Mouse (Mus musculus): ENCODE measurements around the gene Idnk. TPM values are rescaled to one million over a fixed set of nuclear protein-coding genes. Genes with fewer than 3 reads are reported as not detected.

Idnk gene
- polyA plus RNA-seq, 1 experiment = 86.0 TPM

DNA sequence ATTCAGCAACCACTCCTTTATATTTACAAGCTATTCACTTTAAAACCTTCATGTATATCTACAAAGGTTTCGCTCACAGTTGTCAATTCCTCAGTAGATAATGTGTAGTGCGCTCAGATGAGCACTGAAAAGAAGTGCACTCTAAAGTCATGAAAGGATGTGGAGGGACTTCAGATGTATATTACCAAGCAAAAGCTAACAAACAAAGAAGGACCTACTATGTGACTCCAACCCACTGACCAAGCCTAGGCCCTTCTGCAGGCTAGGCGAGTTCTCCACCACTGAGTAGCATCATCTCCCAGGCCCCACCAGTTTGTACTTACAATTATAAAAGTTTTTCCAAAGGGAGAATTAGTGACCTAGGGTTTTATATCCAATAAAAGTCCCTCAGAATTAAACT is 46.8 kb downstream of the Idnk start:
- TF ChIP-seq CTCF (IDR thresholded peaks at IDR 0.05; ENCODE audit: control insufficient read depth, insufficient read depth, low read length) (no peak), POLR2A (IDR thresholded peaks at IDR 0.05; ENCODE audit: borderline replicate concordance, control insufficient read depth, low read depth, low read length) (no peak)
- no peaks in the 10 kb centered on the region; the same call in none of the 2 replicates for H3K4me1 ChIP-seq (ENCODE audit: control insufficient read depth, insufficient read depth, low read length)
- H3K4me3 ChIP-seq (replicated peaks; ENCODE audit: control insufficient read depth, low read depth, low read length) = no peak overlapping the region
- 94% methylated on average over 3 of the region's 3 CpGs for WGBS
- H3K27ac ChIP-seq (ENCODE audit: control insufficient read depth, insufficient read depth, low read depth, low read length, poor library complexity) = no peak overlapping the region

DNA sequence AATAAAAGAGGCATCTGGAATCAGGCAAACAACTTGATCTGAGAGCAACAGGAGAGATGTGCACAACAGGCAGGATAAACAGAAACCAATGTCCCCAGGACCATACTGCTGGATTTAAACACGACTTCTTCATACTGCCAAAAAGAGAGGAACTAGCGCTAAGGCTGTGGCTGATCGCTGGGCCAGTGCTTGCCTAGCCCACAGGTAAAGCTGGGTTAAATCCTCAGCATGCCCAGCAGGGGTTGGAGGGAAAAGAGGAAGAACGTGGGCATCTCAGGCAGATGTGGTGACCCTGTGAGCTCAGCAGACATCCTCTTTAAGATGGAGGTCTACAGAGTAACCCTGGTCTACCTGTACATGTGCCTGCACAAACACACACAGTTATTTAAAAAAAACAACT is 47.5 kb downstream of the Idnk start:
- Histone ChIP-seq H3K4me3 (replicated peaks; ENCODE audit: control insufficient read depth, low read depth, low read length) (no peak overlapping the region), H3K4me1 (ENCODE audit: control insufficient read depth, insufficient read depth, low read length) (no peaks in the 10 kb centered on the region; the same call in none of the 2 replicates), H3K27ac (ENCODE audit: control insufficient read depth, insufficient read depth, low read depth, low read length, poor library complexity) (no peak overlapping the region)
- TF ChIP-seq CTCF (IDR thresholded peaks at IDR 0.05; ENCODE audit: control insufficient read depth, insufficient read depth, low read length) (no peak), POLR2A (IDR thresholded peaks at IDR 0.05; ENCODE audit: borderline replicate concordance, control insufficient read depth, low read depth, low read length) (no peak)
- 8% methylated on average over 4 of the region's 4 CpGs for whole genome bisulfite sequencing

DNA sequence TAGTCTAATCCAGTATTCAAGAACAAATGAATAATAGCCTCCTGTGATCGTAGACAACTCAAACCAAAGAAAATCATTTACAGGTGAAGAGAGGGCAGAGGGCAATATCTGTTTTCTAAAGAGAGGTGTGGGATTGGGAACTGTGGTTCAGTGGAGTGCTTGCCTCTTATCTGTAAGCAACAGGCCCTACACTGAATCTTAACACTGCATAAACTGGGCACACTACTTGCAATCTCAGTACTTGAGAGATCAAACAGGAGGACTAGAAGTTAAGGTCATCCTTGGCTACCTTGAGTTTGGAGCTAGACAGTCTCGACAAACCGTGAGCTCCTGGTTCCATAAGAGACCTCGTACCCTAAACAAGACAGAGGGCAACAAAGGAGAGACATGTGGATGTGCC is 48.6 kb downstream of the Idnk start:
- no peak overlapping the region for H3K4me3 ChIP-seq (replicated peaks; ENCODE audit: control insufficient read depth, low read depth, low read length)
- H3K4me1 ChIP-seq (ENCODE audit: control insufficient read depth, insufficient read depth, low read length) = no peaks in the 10 kb centered on the region; the same call in none of the 2 replicates
- no peak for TF ChIP-seq POLR2A (IDR thresholded peaks at IDR 0.05; ENCODE audit: borderline replicate concordance, control insufficient read depth, low read depth, low read length)
- no peak for TF ChIP-seq CTCF (IDR thresholded peaks at IDR 0.05; ENCODE audit: control insufficient read depth, insufficient read depth, low read length)
- WGBS = 82% methylated on average over 4 of the region's 4 CpGs
- no peak overlapping the region for H3K27ac ChIP-seq (ENCODE audit: control insufficient read depth, insufficient read depth, low read depth, low read length, poor library complexity)

DNA sequence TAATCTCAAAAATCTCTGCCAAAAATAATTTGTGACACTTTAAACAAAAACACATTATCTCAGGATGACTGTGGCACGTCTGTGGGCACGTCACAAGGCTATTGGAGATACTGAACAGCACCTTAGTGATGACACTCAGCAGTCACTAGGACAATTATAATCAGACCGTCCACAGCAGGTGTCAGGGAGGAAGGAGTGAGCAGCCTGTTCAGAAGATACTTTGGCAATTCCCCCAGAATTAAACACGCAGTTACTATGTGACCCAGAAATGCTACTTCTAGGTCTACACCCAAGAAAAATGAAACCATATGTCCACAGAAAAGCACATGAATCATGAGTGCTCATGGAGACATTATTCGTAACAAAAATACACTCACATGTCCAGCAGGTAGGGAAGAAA is 53.0 kb downstream of the Idnk start:
- Histone ChIP-seq H3K27ac (ENCODE audit: control insufficient read depth, insufficient read depth, low read depth, low read length, poor library complexity) (no peak overlapping the region), H3K4me3 (replicated peaks; ENCODE audit: control insufficient read depth, low read depth, low read length) (no peak overlapping the region), H3K4me1 (ENCODE audit: control insufficient read depth, insufficient read depth, low read length) (no peaks in the 10 kb centered on the region; the same call in none of the 2 replicates)
- WGBS = 65% methylated on average over 5 of the region's 5 CpGs
- no peak for TF ChIP-seq CTCF (IDR thresholded peaks at IDR 0.05; ENCODE audit: control insufficient read depth, insufficient read depth, low read length)
- TF ChIP-seq POLR2A (IDR thresholded peaks at IDR 0.05; ENCODE audit: borderline replicate concordance, control insufficient read depth, low read depth, low read length) = no peak

DNA sequence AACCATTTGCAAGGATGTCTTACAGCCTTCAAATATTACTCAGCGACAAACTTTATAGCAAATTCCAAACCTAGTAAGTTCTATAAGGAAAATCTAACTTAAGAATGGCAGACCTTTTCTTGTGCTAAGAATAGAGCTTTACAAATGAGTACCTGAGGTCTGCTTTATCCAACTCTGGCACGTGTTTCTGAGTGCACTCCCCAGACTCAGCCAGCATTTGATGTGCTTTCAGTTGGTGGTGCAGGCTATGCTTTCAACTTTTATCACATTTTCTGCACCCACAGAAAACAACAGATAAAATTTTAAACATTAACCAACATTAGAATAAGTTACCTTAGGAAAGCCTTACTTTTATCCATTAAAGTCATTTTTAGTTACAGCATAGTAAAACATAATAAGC is 55.1 kb downstream of the Idnk start:
- 82% methylated on average over 2 of the region's 2 CpGs for WGBS
- TF ChIP-seq POLR2A (IDR thresholded peaks at IDR 0.05; ENCODE audit: borderline replicate concordance, control insufficient read depth, low read depth, low read length) = no peak
- TF ChIP-seq CTCF (IDR thresholded peaks at IDR 0.05; ENCODE audit: control insufficient read depth, insufficient read depth, low read length) = no peak
- Histone ChIP-seq H3K27ac (ENCODE audit: control insufficient read depth, insufficient read depth, low read depth, low read length, poor library complexity) (no peak overlapping the region), H3K4me3 (replicated peaks; ENCODE audit: control insufficient read depth, low read depth, low read length) (no peak overlapping the region), H3K4me1 (ENCODE audit: control insufficient read depth, insufficient read depth, low read length) (peaks cover 2% of the 10 kb centered on the region; the same call in 1 of the 2 replicates)

DNA sequence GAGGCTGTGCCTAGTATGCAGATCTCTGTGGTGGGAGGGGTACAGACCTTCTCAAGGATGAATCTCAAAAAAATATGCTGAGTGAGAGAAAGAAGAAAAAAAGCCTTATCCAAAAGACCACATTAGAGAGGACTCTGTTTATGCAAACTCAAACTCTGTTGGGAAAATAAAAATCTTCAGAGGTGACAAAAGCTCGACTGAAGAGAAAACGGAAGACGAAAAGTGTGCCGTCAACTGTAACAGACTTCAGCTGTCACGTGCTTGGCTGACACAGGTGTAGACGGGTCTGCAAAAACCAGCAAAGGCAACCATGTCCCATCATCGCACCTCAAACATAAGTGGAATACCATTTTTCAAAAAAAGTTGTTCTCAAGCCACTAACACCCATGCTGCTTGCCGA is 56.4 kb downstream of the Idnk start:
- no peak overlapping the region for H3K27ac ChIP-seq (ENCODE audit: control insufficient read depth, insufficient read depth, low read depth, low read length, poor library complexity)
- H3K4me3 ChIP-seq (replicated peaks; ENCODE audit: control insufficient read depth, low read depth, low read length) = no peak overlapping the region
- peaks cover 2% of the 10 kb centered on the region; the same call in 1 of the 2 replicates for H3K4me1 ChIP-seq (ENCODE audit: control insufficient read depth, insufficient read depth, low read length)
- TF ChIP-seq CTCF (IDR thresholded peaks at IDR 0.05; ENCODE audit: control insufficient read depth, insufficient read depth, low read length) (no peak), POLR2A (IDR thresholded peaks at IDR 0.05; ENCODE audit: borderline replicate concordance, control insufficient read depth, low read depth, low read length) (no peak)
- 73% methylated on average over 8 of the region's 8 CpGs for WGBS

Other genes starting within 250 kb of the Idnk start
- gene Spock1, start 249.3 kb upstream of the Idnk start, polyA plus RNA-seq (2011; ENCODE audit: insufficient read depth, insufficient read length, low replicate concordance, missing spikeins) = 0.87 TPM in 1 of 2 replicates, not detected in the other
- gene Klhl3, start 44.1 kb upstream of the Idnk start, polyA plus RNA-seq (2011; ENCODE audit: insufficient read depth, insufficient read length, low replicate concordance, missing spikeins) = 0.50 and 0.72 TPM in 2 replicates
- gene Hnrnpa0, start 29.1 kb upstream of the Idnk start, polyA plus RNA-seq (2011; ENCODE audit: insufficient read depth, insufficient read length, low replicate concordance, missing spikeins) = 48.0 and 58.4 TPM in 2 replicates
- gene Ubqln1, start 58.0 kb downstream of the Idnk start, polyA plus RNA-seq (2011; ENCODE audit: insufficient read depth, insufficient read length, low replicate concordance, missing spikeins) = 20.9 and 31.6 TPM in 2 replicates
- 5.3 and 17.2 TPM in 2 replicates for gene Gkap1, start 118.0 kb downstream of the Idnk start, polyA plus RNA-seq (2011; ENCODE audit: insufficient read depth, insufficient read length, low replicate concordance, missing spikeins)
- gene Kif27, start 201.5 kb downstream of the Idnk start, polyA plus RNA-seq (2011; ENCODE audit: insufficient read depth, insufficient read length, low replicate concordance, missing spikeins) = not detected in 2 replicates
- gene 2210016F16Rik, start 227.6 kb downstream of the Idnk start, polyA plus RNA-seq (2011; ENCODE audit: insufficient read depth, insufficient read length, low replicate concordance, missing spikeins) = 7.0 and 8.2 TPM in 2 replicates
- 17.3 and 21.2 TPM in 2 replicates for gene Rmi1, start 244.6 kb downstream of the Idnk start, polyA plus RNA-seq (2011; ENCODE audit: insufficient read depth, insufficient read length, low replicate concordance, missing spikeins)
- gene Hnrnpk, start 245.7 kb downstream of the Idnk start, polyA plus RNA-seq (2011; ENCODE audit: insufficient read depth, insufficient read length, low replicate concordance, missing spikeins) = 457 and 544 TPM in 2 replicates

All from bone marrow, adult 2 months (tissue).